Mouse (Mus musculus) lung, postnatal 0 days (tissue): ENCODE results near the gene Zfp429. TPM values are rescaled to one million over a fixed set of nuclear protein-coding genes. Genes with fewer than 3 reads are reported as not detected.
A peak's percentile ranks its signal among the peaks of the same experiment; 100 is the strongest.
"Not testable (repeated sequence)": the region's sequence is repeated elsewhere in the genome, so short reads cannot be mapped to it uniquely, and the experiment has no call there.

Experiments
- ATAC-seq: fragments of 200-750 bp; cut with Nextera tagmentation; 2 replicates; pipeline ENCODE4 v1.8.0; 2017; ENCODE audit warnings: moderate library complexity
- DNase-seq: peaks from one replicate; pipeline ENCODE4 v3.0.0-alpha.2; 2016; ENCODE audit warnings: low spot score
- H3K27ac ChIP-seq: fragments of 300-500 bp; sonication (generic); 2 replicates; pipeline ENCODE4 v1.5.1; 2014; ENCODE audit warnings: antibody characterized with exemption, mild to moderate bottlenecking, low read length, mixed read lengths
- H3K27me3 ChIP-seq: fragments of 300-500 bp; sonication (generic); replicated peaks from 2 replicates; pipeline ENCODE4 v1.6.1; 2014; ENCODE audit warnings: low read length, mixed read lengths; ENCODE audit not compliant: insufficient read depth
- H3K36me3 ChIP-seq: fragments of 300-500 bp; sonication (generic); 2 replicates; pipeline ENCODE4 v1.6.1; 2014; ENCODE audit warnings: low read length, mixed read lengths; ENCODE audit not compliant: insufficient read depth
- H3K4me1 ChIP-seq: fragments of 300-500 bp; sonication (generic); 2 replicates; pipeline ENCODE4 v1.6.1; 2014; ENCODE audit warnings: antibody characterized with exemption, low read depth, low read length, mixed read lengths; ENCODE audit not compliant: insufficient read depth
- H3K4me2 ChIP-seq: fragments of 300-500 bp; sonication (generic); replicated peaks from 2 replicates; pipeline ENCODE4 v1.6.1; 2014; ENCODE audit warnings: low read depth, mild to moderate bottlenecking, low read length, moderate library complexity, mixed read lengths
- H3K4me3 ChIP-seq: fragments of 300-500 bp; sonication (generic); 2 replicates; pipeline ENCODE4 v1.5.1; 2014; ENCODE audit warnings: low read depth, low read length
- H3K9ac ChIP-seq: fragments of 300-500 bp; sonication (generic); replicated peaks from 2 replicates; pipeline ENCODE4 v1.6.1; 2014; ENCODE audit warnings: low read depth, mild to moderate bottlenecking
- H3K9me3 ChIP-seq: fragments of 300-500 bp; sonication (generic); 2 replicates; pipeline ENCODE4 v1.6.1; 2016; ENCODE audit warnings: low read length, mixed read lengths
- CTCF ChIP-seq: IDR thresholded peaks from 2 replicates; pipeline ENCODE4 v1.5.1; 2016; ENCODE audit warnings: antibody characterized with exemption, mild to moderate bottlenecking
- EP300 ChIP-seq: IDR thresholded peaks from 2 replicates; pipeline ENCODE4 v1.6.1; 2016; ENCODE audit warnings: antibody characterized with exemption, mild to moderate bottlenecking, control low read depth
- WGBS: fragments of 180-500 bp; shearing (Covaris S2); extraction: QIAGEN DNeasy Blood & Tissue Kit; methylation state at CpG from one replicate; pipeline ENCODE4 v1.1.7; 2014; 5-methylcytosine and 5-hydroxymethylcytosine counted together
- polyA plus RNA-seq: library from polyadenylated mRNA; unstranded; fragments of >200 nt; fragmentation: Nextera tagmentation; extraction: Ambion mirVana; gene quantifications from 2 replicates; pipeline ENCODE4 v1.2.1, GENCODE M21; 2015

The Zfp429 gene
- polyA plus RNA-seq, 1 experiment from 2014 or later, result 5.3 TPM

DNA sequence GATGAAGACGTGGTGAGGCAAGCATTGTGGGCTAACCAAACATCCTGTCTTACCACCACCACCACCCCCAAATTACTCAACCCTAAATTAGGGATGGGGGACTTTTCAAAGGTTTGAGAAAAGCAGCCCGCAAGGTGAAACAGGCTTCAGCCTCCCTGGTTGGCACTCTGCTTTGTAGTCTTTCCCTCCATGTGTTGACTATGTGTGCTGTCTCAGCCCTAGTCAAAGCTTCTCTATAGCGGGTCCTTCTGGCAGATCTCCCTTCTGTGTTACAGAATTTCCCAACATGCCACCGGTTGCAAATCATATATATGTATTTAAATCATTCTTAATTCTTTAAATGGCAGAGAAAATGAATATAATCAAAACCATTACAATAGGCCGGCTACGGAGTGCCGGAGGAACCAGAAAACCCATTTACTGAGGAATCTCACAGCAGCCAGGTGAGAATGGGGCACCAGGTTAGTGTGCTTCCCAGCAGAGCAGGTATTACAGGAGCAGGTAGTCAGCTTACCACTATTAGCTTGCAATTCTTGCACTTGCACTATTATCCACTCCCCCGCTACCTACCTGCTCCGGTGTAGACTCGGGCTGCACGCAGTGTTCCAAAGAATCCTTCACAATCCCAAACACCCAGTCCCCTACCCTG, 21.1 kb upstream of the Zfp429 start:
- WGBS, result 28% methylated on average over 11 of the region's 11 CpGs
- Histone ChIP-seq H3K4me1 (0 out of 2 replicates have a peak, but pooled peaks cover 4% of the 10 kb centered on the region), H3K36me3 (no peaks in the 10 kb centered on the region), H3K9ac (peak overlapping the region; percentile 55), H3K9me3 (no peaks in the 10 kb centered on the region), H3K4me2 (peak overlapping the region; percentile 69), H3K27ac (no peak overlapping the region), H3K4me3 (peak overlapping the region; percentile 50), H3K27me3 (no peaks in the 10 kb centered on the region)
- no peak for TF ChIP-seq EP300
- TF ChIP-seq CTCF, result no peak
- peak; percentile 40 for ATAC-seq
- peak; percentile 5 for DNase-seq

DNA sequence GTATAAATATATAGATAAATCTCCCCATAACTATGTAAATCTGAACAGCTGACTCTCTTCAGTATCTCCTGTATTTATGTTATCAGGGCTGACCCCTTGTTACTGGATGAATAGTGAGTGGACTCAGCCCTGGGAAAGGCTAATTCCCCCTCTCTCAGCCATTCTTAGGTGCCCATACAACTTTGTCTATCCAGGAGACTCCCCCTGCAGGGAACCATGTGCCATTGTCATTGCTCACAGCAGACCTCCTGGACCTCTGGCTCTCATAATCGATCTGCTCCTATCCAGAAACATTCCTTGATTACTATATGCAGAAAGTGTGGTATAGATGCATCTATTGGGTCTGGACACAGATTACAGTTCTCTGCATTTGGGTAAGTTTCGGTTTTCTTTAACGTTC, 17.2 kb upstream of the Zfp429 start:
- H3K4me1 ChIP-seq, result 0 out of 2 replicates have a peak, but pooled peaks cover 4% of the 10 kb centered on the region
- no peak overlapping the region for H3K4me3 ChIP-seq
- no peaks in the 10 kb centered on the region for H3K27me3 ChIP-seq
- H3K36me3 ChIP-seq, result no peaks in the 10 kb centered on the region
- H3K4me2 ChIP-seq, result no peak overlapping the region
- DNase-seq, result no peak
- ATAC-seq, result no peak
- H3K9me3 ChIP-seq, result no peaks in the 10 kb centered on the region
- TF ChIP-seq CTCF, result 0 out of 2 replicates have a peak, but pooled peaks have one; percentile 11
- TF ChIP-seq EP300, result no peak
- H3K27ac ChIP-seq, result no peak overlapping the region
- 87% methylated on average over 3 of the region's 3 CpGs for WGBS
- H3K9ac ChIP-seq, result no peak overlapping the region

DNA sequence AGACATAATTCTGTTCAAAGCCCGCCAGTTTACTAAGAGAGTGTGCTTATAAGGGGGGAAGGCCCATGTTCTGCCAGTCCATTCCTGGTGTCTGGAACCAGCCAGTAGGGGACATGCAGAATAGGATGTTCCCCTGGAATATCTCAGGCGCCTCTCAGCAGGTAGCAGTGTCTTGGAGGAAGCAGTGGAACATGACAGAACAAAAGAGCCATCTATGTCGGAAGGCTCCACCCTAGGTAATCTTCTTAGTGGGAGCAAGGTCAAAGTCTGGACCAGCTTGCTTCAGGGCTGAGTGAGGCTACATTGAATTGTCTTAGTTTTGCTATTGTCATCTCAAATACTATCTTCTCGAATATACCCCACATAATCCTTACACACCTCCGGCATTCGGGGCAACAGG, 16.1 kb upstream of the Zfp429 start:
- no peak overlapping the region for H3K27ac ChIP-seq
- 0 out of 2 replicates have a peak, but pooled peaks cover 3% of the 10 kb centered on the region for H3K4me1 ChIP-seq
- no peaks in the 10 kb centered on the region for H3K27me3 ChIP-seq
- no peak overlapping the region for H3K4me3 ChIP-seq
- H3K4me2 ChIP-seq, result no peak overlapping the region
- no peaks in the 10 kb centered on the region for H3K36me3 ChIP-seq
- no peak overlapping the region for H3K9ac ChIP-seq
- TF ChIP-seq EP300 (no peak), CTCF (no peak)
- H3K9me3 ChIP-seq, result no peaks in the 10 kb centered on the region
- 85% methylated on average over 6 of the region's 6 CpGs for WGBS
- DNase-seq (no peak), ATAC-seq (no peak)

DNA sequence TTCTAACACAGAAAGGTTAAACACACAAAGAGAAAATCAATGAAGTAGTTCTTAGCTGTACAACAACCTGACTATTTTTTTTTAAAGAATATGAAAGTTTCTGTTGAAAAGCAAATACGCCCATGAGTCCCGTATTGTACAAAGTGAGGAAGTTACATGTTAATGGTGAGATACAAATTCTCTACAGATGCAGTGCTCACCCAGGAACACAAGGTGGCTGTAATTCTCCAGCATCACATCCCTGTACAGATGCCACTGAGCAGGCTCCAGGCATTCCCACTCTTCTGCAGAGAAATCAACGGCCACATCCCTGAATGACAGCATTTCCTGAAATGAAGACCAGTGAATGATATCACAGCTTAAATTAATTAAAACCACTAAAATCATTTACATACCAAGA, 14.0 kb upstream of the Zfp429 start:
- DNase-seq, H3K9ac ChIP-seq: not testable (repeated sequence)
- WGBS, result 57% methylated on average over 3 of the region's 3 CpGs

DNA sequence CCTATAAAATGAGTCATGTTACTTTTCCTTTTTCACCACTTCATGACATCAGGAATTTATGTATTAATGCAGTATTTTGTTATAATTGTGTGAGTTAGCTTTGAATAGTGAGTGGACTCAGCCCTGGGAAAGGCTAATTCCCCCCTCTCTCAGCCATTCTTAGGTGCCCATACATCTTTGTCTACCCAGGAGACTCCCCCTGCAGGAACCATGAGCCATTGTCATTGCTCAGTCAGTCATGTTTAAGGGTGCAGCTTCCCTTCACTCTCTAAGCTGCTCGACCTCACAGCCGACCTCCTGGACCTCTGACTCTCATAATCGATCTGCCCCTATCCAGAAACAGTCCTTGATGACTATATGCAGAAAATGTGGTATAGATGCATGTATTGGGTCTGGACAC, 23.4 kb downstream of the Zfp429 start:
- H3K9ac ChIP-seq, H3K27ac ChIP-seq, H3K4me1 ChIP-seq, H3K27me3 ChIP-seq, H3K4me3 ChIP-seq, ATAC-seq, H3K4me2 ChIP-seq, DNase-seq, H3K9me3 ChIP-seq, H3K36me3 ChIP-seq: not testable (repeated sequence)
- peak; percentile 20; the same call in 1 of the 2 replicates for TF ChIP-seq CTCF
- 76% methylated on average over 3 of the region's 3 CpGs for WGBS

More for the DNA sequence above, 14.0 kb upstream of the Zfp429 start:
- not testable (repeated sequence) for H3K9me3 ChIP-seq, H3K4me3 ChIP-seq, H3K4me2 ChIP-seq, H3K36me3 ChIP-seq, H3K4me1 ChIP-seq, ATAC-seq, H3K27ac ChIP-seq, H3K27me3 ChIP-seq
- peak; percentile 36; the same call in 1 of the 2 replicates for TF ChIP-seq CTCF

DNA sequence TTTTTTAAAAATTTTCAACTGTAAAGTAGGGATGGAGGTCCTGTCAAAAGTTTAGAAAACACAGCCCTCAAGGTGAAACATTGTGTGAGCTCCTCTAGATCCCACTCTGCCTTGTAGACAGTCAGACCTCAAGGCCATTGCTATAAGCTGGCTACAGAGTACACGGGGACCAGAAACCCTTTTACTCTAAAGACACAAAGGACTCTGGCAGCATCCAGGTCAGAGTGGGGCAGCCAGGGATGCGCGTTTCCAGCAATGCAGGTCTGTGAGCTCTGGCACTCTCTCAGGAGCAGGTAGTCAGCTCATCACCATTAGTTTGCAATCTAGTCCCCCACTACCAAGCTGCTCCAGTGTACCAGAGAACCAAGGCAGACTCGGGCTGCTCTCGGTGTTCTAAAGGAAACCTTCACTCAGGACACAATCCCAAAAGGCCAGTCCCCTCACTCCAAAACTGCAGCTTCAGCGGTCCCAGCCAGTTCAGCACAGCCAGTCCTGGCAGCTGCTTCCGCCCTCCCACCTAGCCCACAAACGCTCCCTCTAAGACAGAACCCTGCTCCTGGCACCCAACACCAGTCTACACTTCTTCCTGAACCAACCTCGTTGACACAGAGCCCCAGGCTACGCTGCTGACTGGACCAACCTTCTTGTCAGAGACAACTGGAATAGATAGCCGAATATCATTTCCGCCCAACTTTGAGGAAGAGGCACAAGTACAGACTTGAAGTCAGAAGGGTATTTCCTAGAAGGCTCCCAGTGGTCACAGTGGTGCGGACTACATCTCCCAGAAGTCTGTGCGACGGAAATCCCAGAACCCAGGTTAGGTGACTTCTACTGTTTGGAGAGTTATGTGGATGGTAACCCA, 24.3 kb downstream of the Zfp429 start, which contains the start of the genes Gm28041 and Zfp456:
Gm28041 (minus strand) TSS at position 684 of the 862 bp plus-strand sequence.
Zfp456 (minus strand) TSS at position 761 of the 862 bp plus-strand sequence.
- not testable (repeated sequence) for H3K4me1 ChIP-seq, H3K9me3 ChIP-seq, H3K36me3 ChIP-seq, H3K27ac ChIP-seq, H3K27me3 ChIP-seq, H3K9ac ChIP-seq
- WGBS, result 14% methylated on average over 13 of the region's 15 CpGs
- peak within 1 kb of the TSS; percentile 42 for H3K4me3 ChIP-seq
- DNase-seq, result peak; percentile 84
- peak; percentile 97 for ATAC-seq
- H3K4me2 ChIP-seq, result peak within 1 kb of the TSS; percentile 61
